Mouse (Mus musculus) limb, embryonic 11.5 days (tissue): ENCODE results near the gene Mettl24. TPM values are rescaled to one million over a fixed set of nuclear protein-coding genes. Genes with fewer than 3 reads are reported as not detected.

ENCODE experiments used
- ATAC-seq: fragments of 200-750 bp; cut with Nextera tagmentation; 2 replicates; pipeline ENCODE4 v1.8.0; 2017; ENCODE audit warnings: low read depth; ENCODE audit not compliant: insufficient number of reproducible peaks, low FRiP score, low TSS enrichment
- DNase-seq: peaks from one replicate; pipeline ENCODE4 v3.0.0-alpha.2; 2015; ENCODE audit warnings: low spot score
- H3K27ac ChIP-seq: fragments of 300-500 bp; sonication (generic); replicated peaks from 2 replicates; pipeline ENCODE4 v1.5.1; 2014; ENCODE audit warnings: low read depth, mild to moderate bottlenecking, low read length
- H3K27me3 ChIP-seq: fragments of 300-500 bp; sonication (generic); 2 replicates; pipeline ENCODE4 v1.6.1; 2014; ENCODE audit warnings: mild to moderate bottlenecking, low read length, mixed read lengths; ENCODE audit not compliant: control insufficient read depth, insufficient read depth
- H3K36me3 ChIP-seq: fragments of 300-500 bp; sonication (generic); 2 replicates; pipeline ENCODE4 v1.6.1; 2014; ENCODE audit warnings: mild to moderate bottlenecking, low read length, moderate library complexity, mixed read lengths; ENCODE audit not compliant: control insufficient read depth, insufficient read depth
- H3K4me1 ChIP-seq: fragments of 300-500 bp; sonication (generic); 2 replicates; pipeline ENCODE4 v1.6.1; 2014; ENCODE audit warnings: low read length, mixed read lengths; ENCODE audit not compliant: control insufficient read depth, insufficient read depth
- H3K4me2 ChIP-seq: fragments of 300-500 bp; sonication (generic); 2 replicates; pipeline ENCODE4 v1.6.1; 2014; ENCODE audit warnings: low read depth, mild to moderate bottlenecking, moderate library complexity; ENCODE audit not compliant: severe bottlenecking
- H3K4me3 ChIP-seq: fragments of 300-500 bp; sonication (generic); 2 replicates; pipeline ENCODE4 v1.5.1; 2014; ENCODE audit warnings: low read depth, low read length
- H3K9ac ChIP-seq: fragments of 300-500 bp; sonication (generic); 2 replicates; pipeline ENCODE4 v1.6.1; 2014; ENCODE audit warnings: mild to moderate bottlenecking, low read length
- H3K9me3 ChIP-seq: fragments of 300-500 bp; sonication (generic); 2 replicates; pipeline ENCODE4 v1.6.1; 2016; ENCODE audit warnings: low read length; ENCODE audit not compliant: control insufficient read depth
- WGBS: fragments of 180-500 bp; shearing (Covaris S2); extraction: QIAGEN DNeasy Blood & Tissue Kit; methylation state at CpG from one replicate; pipeline ENCODE4 v1.1.7; 2014; 5-methylcytosine and 5-hydroxymethylcytosine counted together
- polyA plus RNA-seq: library from polyadenylated mRNA; unstranded; fragments of >200 nt; fragmentation: Nextera tagmentation; extraction: Ambion mirVana; gene quantifications from 2 replicates; pipeline ENCODE4 v1.2.1, GENCODE M21; 2014

Mettl24 gene
- polyA plus RNA-seq, 1 experiment from 2014 or later: 1.2 TPM

DNA sequence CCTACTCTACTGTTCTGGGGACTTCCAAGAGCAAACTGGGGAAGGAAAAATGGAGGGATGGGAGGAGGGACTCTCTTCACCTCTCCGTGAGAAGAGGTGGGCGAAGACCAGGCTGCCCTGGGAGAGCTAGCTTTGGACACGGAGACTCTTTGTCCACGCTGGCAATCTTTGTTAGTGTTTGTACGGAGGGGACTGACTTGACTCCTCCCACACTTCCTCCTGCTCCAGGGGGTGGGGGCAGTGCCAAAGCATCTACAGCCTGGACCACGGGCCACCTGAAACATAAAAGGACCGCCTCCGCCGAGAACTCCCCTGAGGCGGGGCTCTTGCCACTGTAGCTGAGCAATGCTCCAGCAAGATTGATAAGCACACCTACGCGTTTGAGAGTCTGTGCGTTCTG is 8.9 kb upstream of the Mettl24 start:
- peak overlapping the region; percentile 27 for H3K4me3 ChIP-seq
- ATAC-seq: no peak

DNA sequence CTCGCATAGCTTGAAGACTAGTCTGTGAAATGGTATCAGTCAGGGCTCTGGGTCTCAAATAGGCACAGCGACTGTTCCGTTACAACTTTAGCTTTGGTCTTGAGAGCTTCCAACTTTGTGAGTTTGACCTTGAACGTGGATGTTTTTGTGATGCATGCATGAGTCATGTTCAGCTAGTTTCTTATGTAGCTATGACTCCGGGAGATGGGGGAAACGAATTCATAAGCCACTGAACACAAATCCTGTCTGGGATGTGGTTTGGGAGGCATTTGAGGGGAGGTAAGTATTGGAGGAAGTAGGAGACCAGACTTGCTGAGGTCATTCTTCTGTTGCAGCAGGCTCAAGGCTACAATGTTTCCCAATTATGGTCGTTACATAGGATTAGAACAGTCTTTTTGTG is 7.2 kb upstream of the Mettl24 start:
- Histone ChIP-seq H3K4me1 (0 out of 2 replicates have a peak, but pooled peaks cover 2% of the 10 kb centered on the region), H3K4me2 (no peak overlapping the region), H3K36me3 (no peaks in the 10 kb centered on the region), H3K27me3 (no peaks in the 10 kb centered on the region), H3K9me3 (no peaks in the 10 kb centered on the region), H3K4me3 (no peak overlapping the region), H3K9ac (no peak overlapping the region), H3K27ac (no peak overlapping the region)
- ATAC-seq: no peak
- WGBS: 88% methylated on average over 7 of the region's 7 CpGs
- no peak for DNase-seq

More for the DNA sequence above, 8.9 kb upstream of the Mettl24 start:
- no peaks in the 10 kb centered on the region for H3K27me3 ChIP-seq
- no peaks in the 10 kb centered on the region for H3K36me3 ChIP-seq
- peak; percentile 69 for DNase-seq
- H3K4me2 ChIP-seq: peak overlapping the region; percentile 52
- 0 out of 2 replicates have a peak, but pooled peaks cover 2% of the 10 kb centered on the region for H3K4me1 ChIP-seq
- no peaks in the 10 kb centered on the region for H3K9me3 ChIP-seq
- 6% methylated on average over 13 of the region's 13 CpGs for whole genome bisulfite sequencing
- H3K27ac ChIP-seq: no peak overlapping the region
- H3K9ac ChIP-seq: peak overlapping the region; percentile 37

DNA sequence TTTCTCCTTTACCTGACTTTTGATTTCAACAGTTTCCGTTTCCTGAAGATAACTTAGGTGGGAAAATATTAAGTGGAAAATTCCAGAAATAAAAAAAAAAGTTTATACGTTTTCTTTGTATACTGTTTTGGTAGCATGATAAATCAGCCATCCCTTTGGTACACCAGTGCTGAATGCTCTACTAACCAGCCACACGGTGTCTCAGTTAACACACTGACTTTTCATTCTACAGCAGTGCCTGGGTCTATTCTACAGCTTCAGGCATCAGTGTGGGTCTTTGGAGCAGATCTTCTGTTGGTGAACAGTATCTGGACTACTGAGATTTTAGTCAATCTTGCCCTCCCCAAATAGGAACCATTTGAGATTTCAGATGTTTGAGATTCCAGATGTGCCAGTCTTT is 4.6 kb upstream of the Mettl24 start:
- no peaks in the 10 kb centered on the region for H3K27me3 ChIP-seq
- WGBS: 83% methylated on average over 3 of the region's 3 CpGs
- H3K4me2 ChIP-seq: no peak overlapping the region
- H3K4me3 ChIP-seq: no peak overlapping the region
- DNase-seq (no peak), ATAC-seq (no peak)
- H3K9ac ChIP-seq: no peak overlapping the region
- no peaks in the 10 kb centered on the region for H3K36me3 ChIP-seq
- no peaks in the 10 kb centered on the region for H3K9me3 ChIP-seq
- H3K4me1 ChIP-seq: 0 out of 2 replicates have a peak, but pooled peaks cover 6% of the 10 kb centered on the region
- H3K27ac ChIP-seq: no peak overlapping the region

DNA sequence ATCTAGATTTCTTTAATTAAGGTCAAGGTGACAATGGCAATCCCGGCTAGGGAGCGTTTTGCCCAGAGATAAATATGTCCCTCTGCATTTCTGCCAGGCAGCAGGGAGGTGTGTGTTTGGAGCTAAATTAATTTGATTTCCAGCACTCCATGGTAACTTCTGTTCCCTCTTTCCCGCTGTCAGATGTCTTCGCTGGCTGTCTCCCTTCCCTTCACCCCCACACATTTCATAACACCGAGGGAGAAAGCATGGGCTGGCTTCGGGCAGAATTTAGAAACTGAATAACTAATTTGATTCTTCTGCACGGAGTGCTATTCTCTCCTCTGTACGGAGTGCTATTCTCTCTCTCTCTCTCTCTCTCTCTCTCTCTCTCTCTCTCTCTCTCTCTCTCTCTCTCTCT is 612 bp upstream of the Mettl24 start:
- Histone ChIP-seq H3K4me2 (peak overlapping the region; percentile 97), H3K4me3 (no peak overlapping the region), H3K9ac (no peak overlapping the region), H3K4me1 (peaks cover 8% of the 10 kb centered on the region; the same call in 1 of the 2 replicates), H3K27ac (no peak overlapping the region), H3K27me3 (no peaks in the 10 kb centered on the region), H3K36me3 (no peaks in the 10 kb centered on the region), H3K9me3 (no peaks in the 10 kb centered on the region)
- peak; percentile 20 for DNase-seq
- 41% methylated on average over 8 of the region's 8 CpGs for WGBS
- no peak for ATAC-seq

DNA sequence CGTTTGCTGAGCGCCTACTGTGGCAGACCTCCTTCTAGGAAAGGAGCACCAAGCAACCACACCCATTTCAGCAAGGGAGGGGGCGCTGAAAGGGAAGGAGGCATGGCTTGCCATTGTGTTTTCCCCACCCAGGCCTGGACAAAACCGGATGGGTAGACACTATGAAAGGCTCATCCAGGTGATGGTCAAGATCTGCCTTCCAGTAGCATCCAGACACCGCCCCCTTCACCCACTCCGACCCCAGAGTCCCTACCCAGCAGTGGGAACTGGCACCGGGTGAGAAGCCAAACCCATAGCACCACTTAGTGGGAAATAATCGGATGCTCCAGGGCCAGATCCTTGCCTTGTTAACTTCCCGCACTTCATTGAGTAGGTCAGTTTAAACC is 779 bp downstream of the Mettl24 start:
- Histone ChIP-seq H3K4me2 (peak overlapping the region; percentile 97; the same call in 1 of the 2 replicates), H3K4me1 (peaks cover 8% of the 10 kb centered on the region; the same call in 1 of the 2 replicates), H3K4me3 (peak overlapping the region; percentile 52; the same call in 1 of the 2 replicates), H3K27ac (no peak overlapping the region), H3K9me3 (no peaks in the 10 kb centered on the region), H3K9ac (no peak overlapping the region), H3K36me3 (no peaks in the 10 kb centered on the region), H3K27me3 (no peaks in the 10 kb centered on the region)
- no peak for ATAC-seq
- WGBS: 53% methylated on average over 9 of the region's 9 CpGs
- no peak for DNase-seq

DNA sequence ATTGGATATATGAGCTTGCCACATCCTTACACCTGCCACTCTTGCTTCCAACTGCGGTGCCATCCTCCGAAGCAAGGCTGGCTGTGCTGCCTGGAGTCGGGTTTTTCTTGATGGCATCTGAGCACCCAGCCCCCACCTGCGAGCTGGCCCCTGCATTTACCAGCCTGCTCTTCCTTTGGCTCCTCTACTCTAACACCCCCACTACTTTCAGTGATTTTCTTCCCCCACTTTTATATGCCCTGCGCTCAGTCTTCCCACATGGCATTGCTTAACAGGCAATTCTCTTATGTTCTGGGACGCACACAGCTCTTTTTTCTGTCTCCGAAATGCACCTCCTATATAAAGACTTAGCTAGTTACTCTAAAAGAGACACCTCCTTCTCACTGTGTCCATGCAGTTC is 1.2 kb downstream of the Mettl24 start:
- Histone ChIP-seq H3K27me3 (no peaks in the 10 kb centered on the region), H3K4me2 (no peak overlapping the region), H3K4me3 (no peak overlapping the region), H3K9ac (no peak overlapping the region), H3K27ac (no peak overlapping the region), H3K36me3 (no peaks in the 10 kb centered on the region), H3K4me1 (peaks cover 8% of the 10 kb centered on the region; the same call in 1 of the 2 replicates), H3K9me3 (no peaks in the 10 kb centered on the region)
- ATAC-seq: no peak
- 92% methylated on average over 7 of the region's 7 CpGs for WGBS
- no peak for DNase-seq

DNA sequence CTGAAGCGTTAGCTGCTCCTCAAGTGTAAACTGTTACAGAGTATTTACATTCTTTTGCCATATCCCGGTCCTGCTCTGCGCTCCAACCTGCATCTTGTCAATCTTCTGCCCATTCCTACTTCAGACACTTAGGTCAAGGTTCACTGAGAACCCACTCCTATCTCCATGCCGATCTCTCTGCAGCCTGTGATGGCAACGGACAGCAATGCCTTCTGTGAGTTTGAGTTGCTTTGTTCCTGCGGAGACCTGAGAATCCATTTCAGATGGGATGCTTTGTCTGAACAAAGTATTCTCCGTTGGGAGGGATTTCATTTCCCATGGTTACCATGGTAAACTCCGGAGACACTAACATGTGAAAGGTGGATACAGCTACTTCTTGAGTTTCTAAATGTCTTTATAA is 2.6 kb downstream of the Mettl24 start:
- ATAC-seq (no peak), DNase-seq (peak; percentile 16)
- 60% methylated on average over 8 of the region's 8 CpGs for WGBS
- no peaks in the 10 kb centered on the region for H3K27me3 ChIP-seq
- H3K9ac ChIP-seq: no peak overlapping the region
- H3K9me3 ChIP-seq: no peaks in the 10 kb centered on the region
- no peak overlapping the region for H3K4me3 ChIP-seq
- H3K4me1 ChIP-seq: peaks cover 8% of the 10 kb centered on the region; the same call in 1 of the 2 replicates
- H3K27ac ChIP-seq: no peak overlapping the region
- H3K4me2 ChIP-seq: no peak overlapping the region
- H3K36me3 ChIP-seq: no peaks in the 10 kb centered on the region

DNA sequence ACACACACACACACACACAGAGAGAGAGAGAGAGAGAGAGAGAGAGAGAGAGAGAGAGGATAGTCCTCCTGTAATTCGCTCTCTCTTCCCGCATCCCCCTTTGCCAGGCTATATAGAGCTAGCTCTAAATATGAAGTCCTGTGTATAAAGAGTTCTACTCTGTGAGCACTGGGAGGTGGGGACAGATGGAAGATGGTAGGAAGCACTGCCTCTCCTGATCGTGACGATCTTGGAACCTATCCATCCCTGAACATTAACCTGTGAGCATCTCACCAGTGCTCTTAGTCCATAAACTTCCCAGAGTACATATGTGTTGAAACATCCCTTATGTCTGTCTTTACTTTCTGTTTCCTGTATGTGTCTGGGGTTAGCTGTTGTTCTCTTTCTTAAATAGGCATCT is 3.9 kb downstream of the Mettl24 start:
- DNase-seq (no peak), ATAC-seq (no peak)
- Histone ChIP-seq H3K27ac (no peak overlapping the region), H3K36me3 (no peaks in the 10 kb centered on the region), H3K4me1 (peaks cover 8% of the 10 kb centered on the region; the same call in 1 of the 2 replicates), H3K4me2 (no peak overlapping the region), H3K4me3 (no peak overlapping the region), H3K27me3 (no peaks in the 10 kb centered on the region), H3K9ac (no peak overlapping the region), H3K9me3 (no peaks in the 10 kb centered on the region)
- WGBS: 94% methylated on average over 4 of the region's 4 CpGs

DNA sequence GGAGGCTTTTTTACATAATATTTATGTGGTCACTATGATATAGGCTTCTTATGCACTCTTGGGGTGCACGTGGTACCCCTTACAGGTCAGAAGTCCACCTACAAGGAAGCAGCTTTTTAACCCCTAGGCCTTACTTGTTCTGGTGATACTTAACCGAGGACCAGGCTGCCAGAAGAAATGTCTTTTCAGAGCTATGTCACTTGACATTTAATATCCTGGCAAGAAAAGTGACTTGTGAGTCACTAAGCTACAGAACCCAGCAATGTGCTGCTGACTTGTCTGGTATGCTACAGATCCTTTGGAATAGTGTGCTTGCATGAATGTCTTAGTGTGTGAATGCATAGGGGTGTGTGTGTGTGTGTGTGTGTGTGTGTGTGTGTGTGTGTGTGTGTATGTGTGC is 4.3 kb downstream of the Mettl24 start:
- DNase-seq: peak; percentile 15
- 66% methylated on average over 2 of the region's 2 CpGs for WGBS

More for the DNA sequence above, 4.3 kb downstream of the Mettl24 start:
- Histone ChIP-seq H3K4me2 (no peak overlapping the region), H3K4me3 (no peak overlapping the region), H3K9ac (no peak overlapping the region), H3K9me3 (no peaks in the 10 kb centered on the region), H3K36me3 (no peaks in the 10 kb centered on the region), H3K4me1 (peaks cover 8% of the 10 kb centered on the region; the same call in 1 of the 2 replicates), H3K27me3 (no peaks in the 10 kb centered on the region), H3K27ac (no peak overlapping the region)
- no peak for ATAC-seq
